Mouse (Mus musculus) WW6 (cell line): ENCODE data around the gene Hk2.
"Not testable (repeated sequence)": the region's sequence is repeated elsewhere in the genome, so short reads cannot be mapped to it uniquely, and the experiment has no call there.

Experiments used
- DNase-seq: peaks from one replicate; pipeline ENCODE4 v3.0.0-alpha.2; 2013; ENCODE audit warnings: low read depth, low spot score

Hk2 gene

GRCm38 (mm10) chr6:82689474-82689873 is 84.8 kb downstream of the Hk2 start:
- DNase-seq, result no peak

GRCm38 (mm10) chr6:82688586-82688985 is 85.7 kb downstream of the Hk2 start:
- peak; percentile 74 for DNase-seq

GRCm38 (mm10) chr6:82684136-82684535 is 90.1 kb downstream of the Hk2 start:
- DNase-seq, result no peak

- DNase-seq, result not testable (repeated sequence)
Observed at GRCm38 (mm10) chr6:82679286-82679685, 95.0 kb downstream of the Hk2 start.

GRCm38 (mm10) chr6:82677629-82678028 is 96.6 kb downstream of the Hk2 start:
- not testable (repeated sequence) for DNase-seq
